Mouse (Mus musculus) megakaryocyte-erythroid progenitor cell, adult 5 weeks (primary cell): ENCODE data around the gene Slc13a5. TPM values are rescaled to one million over a fixed set of nuclear protein-coding genes. Genes with fewer than 3 reads are reported as not detected.

Source experiments
- polyA plus RNA-seq: library from polyadenylated mRNA; stranded (reverse); fragments of >175 nt; gene quantifications from 2 replicates; pipeline ENCODE4 v1.2.3, GENCODE M21; 2012

Slc13a5 gene
- polyA plus RNA-seq: not detected in 2 replicates

GRCm38 (mm10) chr11:72266960-72267560, at the start of gene Slc13a5:
Gene Slc13a5 (minus strand): TSS chr11:72267222.

GRCm38 (mm10) chr11:72314151-72314895, 47.3 kb upstream of the Slc13a5 start, which contains the start of gene Fbxo39:
Gene Fbxo39 (plus strand): TSS chr11:72314444.

DNA sequence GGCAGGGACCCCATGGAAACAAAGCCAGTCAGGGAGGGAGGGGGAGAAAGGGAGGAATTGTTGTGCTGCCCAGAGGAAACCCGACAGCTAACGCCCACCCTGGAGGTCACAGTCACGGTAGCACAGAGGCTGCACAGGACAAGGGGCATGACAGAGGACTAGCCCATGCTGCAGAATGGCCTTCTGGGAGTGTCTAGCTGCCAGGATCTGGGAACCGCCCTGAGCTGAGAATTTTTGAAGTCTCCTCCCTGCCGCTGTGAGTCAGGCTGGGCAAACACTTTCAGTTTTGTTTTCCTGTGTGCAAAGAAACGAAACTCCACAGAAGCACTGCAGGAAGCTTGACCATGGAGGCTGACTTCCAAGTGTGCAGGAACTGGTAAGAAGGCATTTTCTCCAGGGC, 34.3 kb upstream of the Slc13a5 start, which contains the start of gene Xaf1:
Gene Xaf1, plus strand, starts transcription at position 296 of the 400 bp plus-strand sequence.

GRCm38 (mm10) chr11:72215410-72215797, 51.6 kb downstream of the Slc13a5 start, which contains the start of gene Med31:
Gene Med31 (minus strand): TSS chr11:72215592.

DNA sequence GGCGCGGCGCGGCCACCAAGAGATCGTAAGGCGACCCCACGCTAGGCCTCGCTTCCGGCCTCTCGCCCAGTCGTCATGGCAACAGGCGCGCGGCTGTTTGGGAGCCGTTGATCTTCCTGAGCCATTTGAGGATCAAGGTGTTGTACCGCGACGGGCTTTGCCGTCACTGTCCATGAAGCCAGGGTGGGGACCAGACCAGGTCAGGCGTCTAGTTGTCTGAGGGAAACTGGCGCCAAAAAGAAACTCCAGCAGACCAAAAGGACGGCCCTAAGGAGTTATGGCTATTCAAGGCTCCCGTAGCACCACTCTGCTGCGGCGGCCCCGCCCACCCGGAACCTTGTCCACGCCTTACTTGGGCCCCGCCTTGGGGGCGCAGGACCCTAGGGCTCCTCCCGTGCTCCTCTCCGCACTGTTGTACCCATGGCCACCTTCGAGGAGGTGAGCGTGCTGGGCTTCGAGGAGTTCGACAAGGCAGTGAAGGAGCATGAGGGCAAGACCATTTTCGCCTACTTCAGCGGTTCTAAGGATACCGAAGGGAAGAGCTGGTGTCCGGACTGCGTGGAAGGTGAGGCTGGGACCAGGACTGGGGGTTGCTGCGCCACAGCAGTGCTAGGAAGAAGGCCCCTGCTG, 59.7 kb downstream of the Slc13a5 start, which contains the start of the genes 4933427D14Rik and Txndc17:
Gene 4933427D14Rik, minus strand, starts transcription at position 256 of the 630 bp plus-strand sequence.
Gene Txndc17, plus strand, starts transcription at position 344 of the 630 bp plus-strand sequence.

DNA sequence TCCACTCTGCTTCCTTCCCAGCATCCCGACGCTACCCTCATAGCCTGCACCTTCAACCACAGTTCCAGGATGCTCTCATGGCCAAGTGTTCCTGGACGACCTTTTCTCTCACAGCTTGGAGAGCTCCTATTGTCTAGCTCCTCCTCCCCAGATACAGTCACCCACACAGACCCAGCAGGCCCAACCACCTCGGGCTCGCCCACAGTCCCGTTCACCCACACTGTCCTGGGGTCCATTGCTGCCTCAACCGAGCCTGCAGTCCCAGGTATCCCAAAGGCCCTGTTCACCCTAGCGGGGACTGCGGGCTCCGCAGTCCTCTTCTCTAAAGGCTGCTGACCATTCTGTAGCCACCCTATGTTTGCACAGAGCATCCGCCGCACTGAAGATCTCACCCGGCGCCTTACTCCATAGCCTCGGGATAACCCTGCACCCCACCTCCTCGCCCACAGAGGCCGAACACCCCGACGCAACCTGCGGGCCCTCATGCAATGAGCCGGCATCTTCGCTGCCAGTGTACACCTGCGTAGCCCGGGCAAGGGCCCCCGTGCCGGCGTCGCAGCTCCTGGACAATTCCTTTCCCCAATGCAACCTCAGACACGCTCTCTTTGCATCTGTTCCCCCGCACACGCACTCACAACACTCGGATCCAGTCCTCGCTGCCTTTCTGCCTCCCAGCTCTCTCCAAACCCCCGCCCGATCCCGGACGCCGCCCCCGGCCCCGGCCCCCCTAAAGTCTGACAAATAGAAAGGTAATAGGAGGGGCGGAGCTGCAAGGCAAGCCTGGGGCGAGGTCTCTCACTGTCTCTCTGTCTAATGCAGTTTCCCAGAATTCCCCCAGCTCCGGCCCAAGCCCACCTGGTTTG, 60.5 kb downstream of the Slc13a5 start, which contains the start of gene Gm43951:
Gene Gm43951, minus strand, starts transcription at position 500 of the 863 bp plus-strand sequence.

Other genes with a start within 250 kb of the Slc13a5 start
- gene Aipl1, start 229.7 kb downstream of the Slc13a5 start, polyA plus RNA-seq: 0.39 and 0.55 TPM in 2 replicates
- 18.6 and 24.1 TPM in 2 replicates for gene Pimreg, start 225.2 kb downstream of the Slc13a5 start, polyA plus RNA-seq
- gene Pitpnm3, start 131.4 kb downstream of the Slc13a5 start, polyA plus RNA-seq: not detected in 2 replicates
- 0.12 and 0.52 TPM in 2 replicates for gene Gm43951, start 60.4 kb downstream of the Slc13a5 start, polyA plus RNA-seq
- 2.5 and 3.0 TPM in 2 replicates for gene 4933427D14Rik, start 59.8 kb downstream of the Slc13a5 start, polyA plus RNA-seq
- 23.9 and 31.2 TPM in 2 replicates for gene Txndc17, start 59.7 kb downstream of the Slc13a5 start, polyA plus RNA-seq
- 0.78 and 1.3 TPM in 2 replicates for gene Med31, start 51.6 kb downstream of the Slc13a5 start, polyA plus RNA-seq
- 0.88 and 2.0 TPM in 2 replicates for gene Xaf1, start 34.4 kb upstream of the Slc13a5 start, polyA plus RNA-seq
- not detected in 2 replicates for gene Fbxo39, start 47.2 kb upstream of the Slc13a5 start, polyA plus RNA-seq
- gene Tekt1, start 95.2 kb upstream of the Slc13a5 start, polyA plus RNA-seq: 0.04 TPM in 1 of 2 replicates, not detected in the other
- gene Smtnl2, start 144.5 kb upstream of the Slc13a5 start, polyA plus RNA-seq: 1.1 and 1.3 TPM in 2 replicates
- not detected in 2 replicates for gene Ggt6, start 168.3 kb upstream of the Slc13a5 start, polyA plus RNA-seq
- gene Mybbp1a, start 174.1 kb upstream of the Slc13a5 start, polyA plus RNA-seq: 139 and 185 TPM in 2 replicates
- gene Spns2, start 222.7 kb upstream of the Slc13a5 start, polyA plus RNA-seq: 46.8 and 84.9 TPM in 2 replicates